ENCODE assay signal across 8 mouse cellular contexts in genomic region chr9:88482829-88483396, GRCm38 (mm10). TPM values are rescaled to one million over a fixed set of nuclear protein-coding genes. Genes with fewer than 3 reads are reported as not detected.
A peak's percentile ranks its signal among the peaks of the same experiment; 100 is the strongest.
DNase-seq lines count a peak whose midpoint lies in the region; ATAC-seq and TF ChIP-seq lines count a peak whose summit lies in the region.

No protein-coding gene starts in this region.

- H3K79me2 ChIP-seq in C2C12 (ENCODE audit: control insufficient read depth, insufficient read depth) = peaks cover 40% of the 10 kb centered on the region

- ATAC-seq in activated CD4-positive, CD25-positive, alpha-beta regulatory T cell, adult 4 months = peak; percentile 13
- ATAC-seq in granulocyte monocyte progenitor cell, adult 5-6 weeks (replicated peaks; ENCODE audit: poor library complexity, severe bottlenecking) = peak; percentile 41
- no peak for ATAC-seq in intestine, embryonic 16.5 days
- ATAC-seq in liver, embryonic 16.5 days (ENCODE audit: low read depth) = no peak
- peak; percentile 24; the same call in 1 of the 2 replicates for ATAC-seq in neutrophil, adult 5-6 weeks (ENCODE audit: extremely low read depth, insufficient number of reproducible peaks, low FRiP score, poor library complexity, severe bottlenecking)

- peaks cover 15% of the 10 kb centered on the region for H3K36me3 ChIP-seq in C2C12 (ENCODE audit: control insufficient read depth, insufficient read depth)
- no peaks in the 10 kb centered on the region for H3K36me3 ChIP-seq in intestine, embryonic 16.5 days (ENCODE audit: control insufficient read depth, insufficient read depth, low read length)
- H3K36me3 ChIP-seq in liver, embryonic 16.5 days (ENCODE audit: control insufficient read depth, insufficient read depth) = no peaks in the 10 kb centered on the region; the same call in 1 of the 2 replicates

- peak overlapping the region; percentile 62 for H3K4me2 ChIP-seq in intestine, embryonic 16.5 days (ENCODE audit: low read depth, low read length)
- peak overlapping the region; percentile 97 for H3K4me2 ChIP-seq in liver, embryonic 16.5 days (ENCODE audit: low read depth, low read length)

- peak; percentile 82 for DNase-seq in urinary bladder, postnatal 14 days (ENCODE audit: low spot score)

- H3K27ac ChIP-seq in cortical plate, adult 2 months (ENCODE audit: insufficient read depth, low read length) = peak overlapping the region; percentile 77
- peak overlapping the region; percentile 97 for H3K27ac ChIP-seq in intestine, embryonic 16.5 days (ENCODE audit: low read length)
- H3K27ac ChIP-seq in liver, embryonic 16.5 days (ENCODE audit: low read length) = peak overlapping the region; percentile 83

- H3K9me3 ChIP-seq in intestine, embryonic 16.5 days (ENCODE audit: control insufficient read depth, low read length) = no peaks in the 10 kb centered on the region
- H3K9me3 ChIP-seq in liver, embryonic 16.5 days (replicated peaks; ENCODE audit: control insufficient read depth, low read length) = no peaks in the 10 kb centered on the region

- TF ChIP-seq POLR2A in cortical plate, adult 2 months (IDR thresholded peaks at IDR 0.05; ENCODE audit: extremely low read depth, insufficient read depth, low read length) = no peak

- no peak for TF ChIP-seq CTCF in C2C12 (IDR thresholded peaks at IDR 0.05; ENCODE audit: control insufficient read depth, insufficient read depth, insufficient read length)
- no peak for TF ChIP-seq CTCF in cortical plate, adult 2 months (IDR thresholded peaks at IDR 0.05; ENCODE audit: extremely low read depth, insufficient read depth, low read length)

- WGBS in intestine, embryonic 16.5 days = under 1% methylated on average over 43 of the region's 52 CpGs
- WGBS in liver, embryonic 16.5 days (ENCODE audit: insufficient replicate concordance) = under 1% methylated on average over 47 of the region's 52 CpGs

- H3K4me3 ChIP-seq in C2C12 (ENCODE audit: insufficient read depth, poor library complexity, severe bottlenecking) = peak overlapping the region; percentile 40
- H3K4me3 ChIP-seq in cortical plate, adult 2 months (ENCODE audit: insufficient read depth, low read length) = peak overlapping the region; percentile 83
- H3K4me3 ChIP-seq in intestine, embryonic 16.5 days (ENCODE audit: low read length) = peak overlapping the region; percentile 95
- peak overlapping the region; percentile 96 for H3K4me3 ChIP-seq in liver, embryonic 16.5 days (ENCODE audit: low read depth, low read length)

- H3K4me1 ChIP-seq in cortical plate, adult 2 months (ENCODE audit: control insufficient read depth, insufficient read depth, low read length) = peaks cover 2% of the 10 kb centered on the region; the same call in 1 of the 2 replicates
- peaks cover 10% of the 10 kb centered on the region; the same call in 1 of the 2 replicates for H3K4me1 ChIP-seq in intestine, embryonic 16.5 days (ENCODE audit: control insufficient read depth, insufficient read depth, low read length)
- H3K4me1 ChIP-seq in liver, embryonic 16.5 days (ENCODE audit: control insufficient read depth, low read depth, low read length) = peaks cover 17% of the 10 kb centered on the region

- H3ac ChIP-seq in C2C12 (ENCODE audit: control insufficient read depth, insufficient read length, low read depth) = peak overlapping the region; percentile 69

- no peaks in the 10 kb centered on the region for H3K27me3 ChIP-seq in C2C12 (ENCODE audit: control insufficient read depth, insufficient read depth, insufficient read length)
- H3K27me3 ChIP-seq in intestine, embryonic 16.5 days (replicated peaks; ENCODE audit: control insufficient read depth, insufficient read depth, low read length) = no peaks in the 10 kb centered on the region
- H3K27me3 ChIP-seq in liver, embryonic 16.5 days (ENCODE audit: control insufficient read depth, insufficient read depth, low read depth, low read length) = peaks cover 5% of the 10 kb centered on the region; the same call in 1 of the 2 replicates

- H3K79me3 ChIP-seq in C2C12 (ENCODE audit: low read depth) = peaks cover 37% of the 10 kb centered on the region

- peak overlapping the region; percentile 93 for H3K9ac ChIP-seq in intestine, embryonic 16.5 days (ENCODE audit: low read depth, low read length)
- peak overlapping the region; percentile 81 for H3K9ac ChIP-seq in liver, embryonic 16.5 days (ENCODE audit: low read depth, low read length)

TF ChIP-seq in C2C12, 6 proteins besides CTCF, POLR2A, EP300 and RAD21:
- TF ChIP-seq CEBPB (IDR thresholded peaks at IDR 0.05; ENCODE audit: low read depth) = peak; percentile 92
- TF ChIP-seq MYOG (IDR thresholded peaks at IDR 0.05; ENCODE audit: control insufficient read depth, extremely low read depth, insufficient read length) = no peak

RNA-seq across cellular contexts. Expression of gene Syncrip, which starts 0.5 kb away (rescaled TPM):
- 66.9 TPM for polyA plus RNA-seq in C2C12 (2012; fragmentation: generic; extraction: Trizol)
- polyA plus RNA-seq in activated CD4-positive, CD25-positive, alpha-beta regulatory T cell, adult 4 months (2017; shearing (Covaris generic)) = 100 to 1,000 TPM; 113 to 115 TPM
- polyA plus RNA-seq in cortical plate, adult 2 months (2012; rRNA removed) = 22.9 and 23.9 TPM in 2 replicates
- total RNA-seq in granulocyte monocyte progenitor cell, adult 5-6 weeks (2014; fragmentation: Nextera tagmentation) = 231 and 250 TPM in 2 replicates
- 274 and 276 TPM in 2 replicates for total RNA-seq in granulocyte monocyte progenitor cell, adult 5-6 weeks (2017)
- 60.2 and 72.3 TPM in 2 replicates for polyA plus RNA-seq in intestine, embryonic 16.5 days (2015; fragmentation: Nextera tagmentation; extraction: Ambion mirVana)
- polyA plus RNA-seq in liver, embryonic 16.5 days (2015; fragmentation: Nextera tagmentation; extraction: Ambion mirVana) = 26.1 and 27.0 TPM in 2 replicates
- 85.2 and 85.3 TPM in 2 replicates for total RNA-seq in neutrophil, adult 5-6 weeks (2017)

RNA-seq across cellular contexts. Expression of gene Gm20537, which starts 26.5 kb away (rescaled TPM):
- polyA plus RNA-seq in C2C12 (2012; fragmentation: generic; extraction: Trizol) = not detected
- polyA plus RNA-seq in activated CD4-positive, CD25-positive, alpha-beta regulatory T cell, adult 4 months (2017; shearing (Covaris generic)) = 1 to 10 TPM in 1 of 2 experiments, not detected in 1; 1.6 TPM
- 0.21 and 1.2 TPM in 2 replicates for polyA plus RNA-seq in cortical plate, adult 2 months (2012; rRNA removed)
- total RNA-seq in granulocyte monocyte progenitor cell, adult 5-6 weeks (2014; fragmentation: Nextera tagmentation) = not detected in 2 replicates
- not detected in 2 replicates for total RNA-seq in granulocyte monocyte progenitor cell, adult 5-6 weeks (2017)
- 0.43 TPM in 1 of 2 replicates, not detected in the other for polyA plus RNA-seq in intestine, embryonic 16.5 days (2015; fragmentation: Nextera tagmentation; extraction: Ambion mirVana)
- 0.18 TPM in 1 of 2 replicates, not detected in the other for polyA plus RNA-seq in liver, embryonic 16.5 days (2015; fragmentation: Nextera tagmentation; extraction: Ambion mirVana)
- total RNA-seq in neutrophil, adult 5-6 weeks (2017) = not detected in 2 replicates

RNA-seq across cellular contexts. Expression of gene Snx14, which starts 44.2 kb away (rescaled TPM):
- 6.6 TPM for polyA plus RNA-seq in C2C12 (2012; fragmentation: generic; extraction: Trizol)
- 10 to 100 TPM; 40.0 to 44.5 TPM for polyA plus RNA-seq in activated CD4-positive, CD25-positive, alpha-beta regulatory T cell, adult 4 months (2017; shearing (Covaris generic))
- 46.4 and 47.2 TPM in 2 replicates for polyA plus RNA-seq in cortical plate, adult 2 months (2012; rRNA removed)
- total RNA-seq in granulocyte monocyte progenitor cell, adult 5-6 weeks (2014; fragmentation: Nextera tagmentation) = 39.3 and 45.3 TPM in 2 replicates
- 18.1 and 18.9 TPM in 2 replicates for total RNA-seq in granulocyte monocyte progenitor cell, adult 5-6 weeks (2017)
- 35.4 and 37.4 TPM in 2 replicates for polyA plus RNA-seq in intestine, embryonic 16.5 days (2015; fragmentation: Nextera tagmentation; extraction: Ambion mirVana)
- 12.3 and 12.8 TPM in 2 replicates for polyA plus RNA-seq in liver, embryonic 16.5 days (2015; fragmentation: Nextera tagmentation; extraction: Ambion mirVana)
- total RNA-seq in neutrophil, adult 5-6 weeks (2017) = 37.6 and 42.4 TPM in 2 replicates

Comparison
In these comparisons a context has a peak if more than half of its experiments do, and no peak if none do; other contexts are left out.
1. H3K4me3 ChIP-seq: peak in every context shown above with its lines; median percentile 96 in liver, embryonic 16.5 days; 95 in intestine, embryonic 16.5 days; 83 in cortical plate, adult 2 months; 40 in C2C12.
2. ATAC-seq: peak in activated CD4-positive, CD25-positive, alpha-beta regulatory T cell, adult 4 months (single experiment), granulocyte monocyte progenitor cell, adult 5-6 weeks (single experiment) and neutrophil, adult 5-6 weeks (single experiment); none in intestine, embryonic 16.5 days (single experiment) and liver, embryonic 16.5 days (single experiment).
3. Peak in every context shown above with its lines, with median percentiles within 50 percentile points of each other: H3K27ac ChIP-seq.